Mouse (Mus musculus) thymus, adult 2 months (tissue): ENCODE results near the gene Atp7b.

Experiments used
- CTCF ChIP-seq: fragments of 200-500 bp; IDR thresholded peaks from 2 replicates; pipeline ENCODE4 v1.5.1; 2012; ENCODE audit warnings: mild to moderate bottlenecking, control low read depth, low read length, moderate library complexity, borderline replicate concordance; ENCODE audit not compliant: control insufficient read depth, poor library complexity, insufficient read depth; ENCODE audit errors: extremely low read depth
- POLR2A ChIP-seq: fragments of 200-500 bp; IDR thresholded peaks from 2 replicates; pipeline ENCODE4 v1.6.1; 2012; ENCODE audit warnings: mild to moderate bottlenecking, low read length, control low read depth, moderate library complexity; ENCODE audit not compliant: control insufficient read depth, poor library complexity, insufficient read depth; ENCODE audit errors: extremely low read depth

GRCm38 (mm10) chr8:21995181-21995580, 64.9 kb downstream of the Atp7b start:
- TF ChIP-seq CTCF (no peak), POLR2A (no peak)
